Mouse (Mus musculus) bone marrow macrophage, adult 2 months (primary cell): ENCODE results near the gene Pik3r3.
A peak's percentile ranks its signal among the peaks of the same experiment; 100 is the strongest.
"Not testable (repeated sequence)": the region's sequence is repeated elsewhere in the genome, so short reads cannot be mapped to it uniquely, and the experiment has no call there.

Source experiments
- CTCF ChIP-seq: IDR thresholded peaks from 2 replicates; pipeline ENCODE4 v1.5.1; 2012; ENCODE audit warnings: low read depth, mild to moderate bottlenecking, low read length, moderate library complexity
- POLR2A ChIP-seq: IDR thresholded peaks from 2 replicates; pipeline ENCODE4 v1.6.1; 2012; ENCODE audit warnings: mild to moderate bottlenecking, low read depth, low read length, borderline replicate concordance

- peak; percentile 44 for TF ChIP-seq CTCF
- not testable (repeated sequence) for TF ChIP-seq POLR2A
These were observed 24.5 kb downstream of the Pik3r3 start for GRCm38 (mm10) chr4:116245926-116246325.
